Comparison of ENCODE assay signal across 24 mouse cellular contexts in genomic region chr6:94950319-94950718, GRCm38 (mm10).
DNase-seq lines count a peak whose midpoint lies in the region; ATAC-seq lines count a peak whose summit lies in the region.
"Had no signal": no experiment of that assay in that cellular context is flagged by ENCODE, and none has a peak within 500 bp of the region (broad histone marks: within the 10 kb centered on the region; RNA-seq: fewer than 3 reads in every experiment).

No protein-coding gene starts in this region.

- H3K27me3 ChIP-seq in hindbrain, embryonic 10.5 days (ENCODE audit: insufficient read depth, poor library complexity, severe bottlenecking): no peaks in the 10 kb centered on the region
- no peaks in the 10 kb centered on the region for H3K27me3 ChIP-seq in hindbrain, embryonic 12.5 days
- H3K27me3 ChIP-seq in embryonic facial prominence, embryonic 10.5 days (replicated peaks; ENCODE audit: low read depth, poor library complexity, severe bottlenecking): no peaks in the 10 kb centered on the region
- H3K27me3 ChIP-seq: embryonic facial prominence, embryonic 13.5 days; forebrain, embryonic 12.5 days; forebrain, embryonic 15.5 days; hindbrain, embryonic 13.5 days; intestine, embryonic 15.5 days had no signal

- no peak overlapping the region for H3K9ac ChIP-seq in hindbrain, embryonic 12.5 days
- H3K9ac ChIP-seq: embryonic facial prominence, embryonic 13.5 days; forebrain, embryonic 12.5 days; forebrain, embryonic 15.5 days; heart, embryonic 13.5 days; hindbrain, embryonic 13.5 days; intestine, embryonic 15.5 days had no signal

- H3K4me2 ChIP-seq in hindbrain, embryonic 12.5 days (replicated peaks): no peak overlapping the region
- H3K4me2 ChIP-seq: embryonic facial prominence, embryonic 13.5 days; forebrain, embryonic 12.5 days; forebrain, embryonic 15.5 days; heart, embryonic 13.5 days; hindbrain, embryonic 13.5 days; intestine, embryonic 15.5 days had no signal

- H3K36me3 ChIP-seq in hindbrain, embryonic 10.5 days: no peaks in the 10 kb centered on the region
- H3K36me3 ChIP-seq in hindbrain, embryonic 12.5 days: no peaks in the 10 kb centered on the region
- H3K36me3 ChIP-seq in embryonic facial prominence, embryonic 10.5 days (replicated peaks): no peaks in the 10 kb centered on the region
- H3K36me3 ChIP-seq: embryonic facial prominence, embryonic 13.5 days; forebrain, embryonic 12.5 days; forebrain, embryonic 15.5 days; heart, embryonic 10.5 days; heart, embryonic 13.5 days; hindbrain, embryonic 13.5 days; intestine, embryonic 15.5 days had no signal

- H3K27ac ChIP-seq in hindbrain, embryonic 10.5 days: peak overlapping the region; percentile 59
- H3K27ac ChIP-seq in hindbrain, embryonic 12.5 days: no peak overlapping the region
- peak overlapping the region; percentile 40; the same call in 1 of the 2 replicates for H3K27ac ChIP-seq in embryonic facial prominence, embryonic 10.5 days (replicated peaks)
- H3K27ac ChIP-seq: embryonic facial prominence, embryonic 13.5 days; forebrain, embryonic 12.5 days; forebrain, embryonic 15.5 days; heart, embryonic 10.5 days; heart, embryonic 13.5 days; hindbrain, embryonic 13.5 days; intestine, embryonic 15.5 days had no signal

- H3K9me3 ChIP-seq in hindbrain, embryonic 10.5 days: peaks cover 6% of the 10 kb centered on the region; the same call in 1 of the 2 replicates
- H3K9me3 ChIP-seq in hindbrain, embryonic 12.5 days (replicated peaks): no peaks in the 10 kb centered on the region
- peaks cover 5% of the 10 kb centered on the region; the same call in 1 of the 2 replicates for H3K9me3 ChIP-seq in embryonic facial prominence, embryonic 10.5 days
- H3K9me3 ChIP-seq: embryonic facial prominence, embryonic 13.5 days; forebrain, embryonic 12.5 days; heart, embryonic 10.5 days; hindbrain, embryonic 13.5 days; intestine, embryonic 15.5 days had no signal

- H3K4me3 ChIP-seq in hindbrain, embryonic 10.5 days: no peak overlapping the region
- H3K4me3 ChIP-seq in hindbrain, embryonic 12.5 days: no peak overlapping the region
- H3K4me3 ChIP-seq in embryonic facial prominence, embryonic 10.5 days: no peak overlapping the region
- H3K4me3 ChIP-seq: embryonic facial prominence, embryonic 13.5 days; erythroblast, embryonic 14.5 days; forebrain, embryonic 12.5 days; forebrain, embryonic 15.5 days; heart, embryonic 10.5 days; heart, embryonic 13.5 days; hindbrain, embryonic 13.5 days; intestine, embryonic 15.5 days had no signal

- no peak for ATAC-seq in hindbrain, embryonic 12.5 days (ENCODE audit: low FRiP score)
- ATAC-seq: CD4-positive, CD25-positive, alpha-beta regulatory T cell, adult 4 months; forebrain, embryonic 15.5 days; hindbrain, embryonic 16.5 days; intestine, embryonic 15.5 days had no signal

- peaks cover 10% of the 10 kb centered on the region for H3K4me1 ChIP-seq in hindbrain, embryonic 10.5 days (replicated peaks)
- no peaks in the 10 kb centered on the region for H3K4me1 ChIP-seq in hindbrain, embryonic 12.5 days
- peaks cover 8% of the 10 kb centered on the region; the same call in 1 of the 2 replicates for H3K4me1 ChIP-seq in embryonic facial prominence, embryonic 10.5 days
- H3K4me1 ChIP-seq: embryonic facial prominence, embryonic 13.5 days; forebrain, embryonic 15.5 days; heart, embryonic 10.5 days; hindbrain, embryonic 13.5 days; intestine, embryonic 15.5 days had no signal

- DNase-seq in adrenal gland, postnatal 14 days: peak; percentile 60
- no peak for DNase-seq in adrenal gland, adult 8-10 months
- no peak for DNase-seq in hindbrain, embryonic 10.5 days (ENCODE audit: low spot score)
- DNase-seq in embryonic facial prominence, embryonic 10.5 days (ENCODE audit: low spot score): no peak
- no peak for DNase-seq in lung, adult 18-20 months
- DNase-seq: cerebellum, adult 18-20 months; cerebellum, adult 9-10 months; cerebellum, postnatal 14 days; gastrocnemius, postnatal 10 days; heart, adult 18-20 months; heart, postnatal 4 days; kidney, adult 11 months; kidney, adult 8-10 months had no signal

- 71% methylated on average over 2 of the region's 2 CpGs for WGBS in hindbrain, embryonic 10.5 days
- 67% methylated on average over 2 of the region's 2 CpGs for WGBS in hindbrain, embryonic 12.5 days
- 81% methylated on average over 2 of the region's 2 CpGs for WGBS in embryonic facial prominence, embryonic 10.5 days
